Mouse (Mus musculus): ENCODE measurements at regions not wholly inside any gene's neighbourhood (a gene's known extent, or its start where the extent isn't known, plus 50 kb on each side); places are given as distances from the start of the nearest gene placed in this dataset.

- Histone ChIP-seq H3K4me1 (ENCODE audit: control insufficient read depth, insufficient read depth, insufficient read length, low read length) (peaks cover 18% of the 10 kb centered on the region), H3K4me3 (ENCODE audit: insufficient read depth, low read depth, low read length) (no peak overlapping the region), H3K27ac (replicated peaks; ENCODE audit: low read depth, low read length) (no peak overlapping the region)
Observed at GRCm38 (mm10) chr5:148647644-148648043, 95.1 kb upstream of the Ubl3 start.

DNA sequence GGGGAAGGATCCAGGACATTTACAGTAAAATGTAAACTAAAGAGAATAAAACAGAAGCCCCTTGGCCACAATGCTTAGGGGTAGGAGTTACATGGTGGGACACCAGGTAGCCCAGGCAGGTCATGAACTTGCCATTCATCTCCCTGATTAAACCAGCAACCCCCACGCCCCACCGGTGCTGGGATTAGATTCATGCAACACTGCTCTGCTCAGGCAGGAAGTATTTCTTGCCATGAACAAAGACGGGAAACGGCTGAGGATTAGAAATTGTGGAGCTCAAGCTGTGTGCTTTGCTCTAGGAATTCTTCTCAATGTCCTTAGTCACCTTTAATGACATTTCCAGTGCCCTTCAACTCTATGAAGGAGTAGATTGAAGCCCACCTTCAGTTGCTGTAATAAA lies 93.2 kb upstream of the Ubl3 start:
- peak overlapping the region; percentile 65 for H3K27ac ChIP-seq (replicated peaks; ENCODE audit: low read depth, low read length)

DNA sequence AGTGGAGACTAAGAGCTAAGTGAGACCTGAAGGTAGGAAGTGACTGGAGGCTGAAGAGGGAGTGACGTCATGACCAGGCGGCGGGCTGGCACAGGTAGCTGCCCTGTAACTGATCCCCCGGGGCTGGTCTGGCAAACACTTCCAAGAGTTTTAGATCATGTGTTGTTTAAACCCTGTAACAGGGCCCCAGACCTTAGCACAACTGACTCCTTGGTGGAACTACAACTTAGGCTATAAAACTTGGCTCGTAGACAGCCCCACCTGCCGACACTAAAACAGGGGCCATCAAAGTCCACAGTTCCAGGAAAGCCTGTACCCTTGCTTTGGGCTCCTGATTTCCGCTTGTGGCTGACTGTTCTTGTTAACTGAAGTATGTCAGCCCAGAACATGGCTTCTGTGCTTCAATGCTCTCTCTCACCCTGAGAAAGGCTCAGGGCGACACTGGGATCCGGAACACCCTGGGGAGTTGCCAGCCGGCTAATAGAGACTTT lies 92.6 kb upstream of the Ubl3 start:
- Histone ChIP-seq H3K4me1 (ENCODE audit: control insufficient read depth, insufficient read depth, insufficient read length, low read length) (peaks cover 14% of the 10 kb centered on the region), H3K27ac (replicated peaks; ENCODE audit: low read depth, low read length) (peak overlapping the region; percentile 65), H3K4me3 (ENCODE audit: insufficient read depth, low read depth, low read length) (no peak overlapping the region)

More for the DNA sequence above, 93.2 kb upstream of the Ubl3 start:
- Histone ChIP-seq H3K4me1 (ENCODE audit: control insufficient read depth, insufficient read depth, insufficient read length, low read length) (peaks cover 14% of the 10 kb centered on the region), H3K4me3 (ENCODE audit: insufficient read depth, low read depth, low read length) (no peak overlapping the region)

- Histone ChIP-seq H3K4me3 (ENCODE audit: insufficient read depth, low read depth, low read length) (no peak overlapping the region), H3K4me1 (ENCODE audit: control insufficient read depth, insufficient read depth, insufficient read length, low read length) (peaks cover 14% of the 10 kb centered on the region)
Observed at GRCm38 (mm10) chr5:148644345-148644744, 91.8 kb upstream of the Ubl3 start.

GRCm38 (mm10) chr5:148641652-148642395 lies 89.2 kb upstream of the Ubl3 start:
- peaks cover 14% of the 10 kb centered on the region for H3K4me1 ChIP-seq (ENCODE audit: control insufficient read depth, insufficient read depth, insufficient read length, low read length)
- H3K4me3 ChIP-seq (ENCODE audit: insufficient read depth, low read depth, low read length), result no peak overlapping the region
- H3K27ac ChIP-seq (replicated peaks; ENCODE audit: low read depth, low read length), result no peak overlapping the region

More at GRCm38 (mm10) chr5:148644345-148644744, 91.8 kb upstream of the Ubl3 start:
- no peak overlapping the region for H3K27ac ChIP-seq (replicated peaks; ENCODE audit: low read depth, low read length)

GRCm38 (mm10) chr5:148640523-148640922 lies 87.9 kb upstream of the Ubl3 start:
- Histone ChIP-seq H3K4me3 (ENCODE audit: insufficient read depth, low read depth, low read length) (no peak overlapping the region), H3K27ac (replicated peaks; ENCODE audit: low read depth, low read length) (no peak overlapping the region), H3K4me1 (ENCODE audit: control insufficient read depth, insufficient read depth, insufficient read length, low read length) (peaks cover 8% of the 10 kb centered on the region)

DNA sequence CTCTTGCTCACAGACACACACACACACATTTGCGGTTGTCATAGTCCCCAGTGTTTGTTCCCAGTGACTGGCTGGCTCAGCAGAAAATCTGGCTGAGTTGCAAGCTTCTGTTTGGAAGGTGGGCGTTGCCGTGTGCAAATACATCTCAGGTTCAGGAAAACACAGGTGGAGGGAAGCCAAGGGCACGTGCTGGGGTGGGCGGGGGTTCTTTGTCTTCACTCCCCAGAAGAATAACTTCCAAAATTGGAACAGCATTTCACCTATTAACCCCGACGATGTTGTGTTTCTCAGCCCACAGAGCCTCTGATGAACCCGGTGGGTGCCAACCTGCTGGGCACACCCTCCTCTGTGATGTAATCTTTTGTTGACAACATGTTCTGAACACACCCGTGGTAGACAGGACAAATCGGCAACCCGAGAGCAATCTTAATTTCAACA lies 82.3 kb upstream of the Ubl3 start:
- H3K4me3 ChIP-seq (ENCODE audit: insufficient read depth, low read depth, low read length), result no peak overlapping the region
- no peak overlapping the region for H3K27ac ChIP-seq (replicated peaks; ENCODE audit: low read depth, low read length)

GRCm38 (mm10) chr5:148633999-148634398 lies 81.4 kb upstream of the Ubl3 start:
- Histone ChIP-seq H3K4me3 (ENCODE audit: insufficient read depth, low read depth, low read length) (no peak overlapping the region), H3K27ac (replicated peaks; ENCODE audit: low read depth, low read length) (no peak overlapping the region), H3K4me1 (ENCODE audit: control insufficient read depth, insufficient read depth, insufficient read length, low read length) (0 out of 2 replicates have a peak, but pooled peaks cover 3% of the 10 kb centered on the region)

More for the DNA sequence above, 82.3 kb upstream of the Ubl3 start:
- H3K4me1 ChIP-seq (ENCODE audit: control insufficient read depth, insufficient read depth, insufficient read length, low read length), result 0 out of 2 replicates have a peak, but pooled peaks cover 3% of the 10 kb centered on the region

DNA sequence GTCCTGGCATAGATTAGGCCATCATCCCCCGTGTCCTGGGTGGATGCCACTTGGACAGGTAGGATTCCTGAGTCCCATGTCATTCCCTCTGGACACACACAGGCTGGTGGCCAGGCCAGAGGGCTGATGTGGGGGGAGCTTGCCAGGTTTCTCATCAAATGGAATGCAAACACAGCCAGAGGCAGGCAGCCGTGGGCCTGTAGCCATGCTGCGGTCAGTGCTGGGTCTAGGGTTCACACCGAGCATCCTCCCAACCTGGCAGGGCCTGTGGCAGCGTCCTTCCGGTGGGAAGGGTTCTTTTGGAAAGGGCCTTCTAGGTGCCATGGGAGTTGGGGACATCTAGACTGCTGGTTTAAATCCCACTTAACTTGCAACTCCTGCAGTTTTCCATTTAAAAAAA lies 80.7 kb upstream of the Ubl3 start:
- H3K4me1 ChIP-seq (ENCODE audit: control insufficient read depth, insufficient read depth, insufficient read length, low read length), result 0 out of 2 replicates have a peak, but pooled peaks cover 3% of the 10 kb centered on the region
- no peak overlapping the region for H3K27ac ChIP-seq (replicated peaks; ENCODE audit: low read depth, low read length)
- no peak overlapping the region for H3K4me3 ChIP-seq (ENCODE audit: insufficient read depth, low read depth, low read length)

DNA sequence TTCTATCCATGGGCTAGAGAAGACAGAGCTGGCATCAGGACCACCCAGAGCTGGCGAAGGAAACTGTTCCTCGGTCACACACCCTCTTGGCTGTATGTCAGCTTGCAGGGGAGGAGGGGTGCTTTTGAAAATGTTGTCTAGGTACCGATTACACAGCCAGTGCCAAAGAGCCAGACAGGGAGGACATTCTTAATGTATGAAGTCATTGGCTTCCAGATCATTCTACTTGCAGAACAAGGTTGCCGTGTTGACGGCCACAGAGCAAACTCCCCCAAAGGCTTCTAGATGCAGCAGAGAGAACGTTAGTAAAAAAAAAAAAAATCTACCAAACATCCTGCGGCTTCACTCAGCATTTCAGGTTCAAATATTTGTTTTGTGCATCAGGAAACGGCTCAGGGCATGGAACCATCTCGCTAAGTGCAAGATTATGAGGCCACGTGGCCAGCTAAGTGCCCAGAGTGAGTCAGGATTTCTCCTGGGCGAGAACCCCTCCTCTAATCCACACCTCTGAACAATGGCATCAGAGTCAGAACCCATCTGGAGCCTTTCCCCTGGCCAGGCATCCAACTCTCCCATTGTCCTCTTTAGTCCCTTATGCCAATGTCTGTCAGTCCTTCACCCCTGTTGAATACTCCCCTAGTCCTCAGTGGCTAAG lies 80.1 kb upstream of the Ubl3 start:
- no peak overlapping the region for H3K4me3 ChIP-seq (ENCODE audit: insufficient read depth, low read depth, low read length)
- 0 out of 2 replicates have a peak, but pooled peaks cover 3% of the 10 kb centered on the region for H3K4me1 ChIP-seq (ENCODE audit: control insufficient read depth, insufficient read depth, insufficient read length, low read length)
- H3K27ac ChIP-seq (replicated peaks; ENCODE audit: low read depth, low read length), result no peak overlapping the region

DNA sequence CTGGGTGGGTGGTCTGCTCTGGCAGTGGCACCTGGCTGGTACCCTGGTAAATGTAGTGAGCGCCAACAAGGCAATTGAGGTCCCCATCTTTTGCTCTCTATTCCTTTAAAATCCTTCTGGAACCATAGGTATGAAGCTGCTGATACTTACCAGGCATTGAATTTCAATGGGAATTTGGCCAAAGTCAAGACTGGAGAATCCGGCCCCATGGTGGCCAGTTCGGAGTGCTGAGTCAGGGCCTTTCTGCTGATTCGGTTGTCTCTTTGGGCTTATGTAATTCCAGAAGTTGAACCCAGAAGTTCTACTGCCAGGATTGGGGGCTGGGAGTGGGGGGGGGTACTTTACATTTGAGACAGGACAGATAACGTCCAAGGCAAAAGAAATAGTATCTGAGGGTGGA lies 79.0 kb upstream of the Ubl3 start:
- Histone ChIP-seq H3K4me1 (ENCODE audit: control insufficient read depth, insufficient read depth, insufficient read length, low read length) (0 out of 2 replicates have a peak, but pooled peaks cover 3% of the 10 kb centered on the region), H3K4me3 (ENCODE audit: insufficient read depth, low read depth, low read length) (no peak overlapping the region), H3K27ac (replicated peaks; ENCODE audit: low read depth, low read length) (no peak overlapping the region)

- Histone ChIP-seq H3K4me3 (ENCODE audit: insufficient read depth, low read depth, low read length) (no peak overlapping the region), H3K4me1 (ENCODE audit: control insufficient read depth, insufficient read depth, insufficient read length, low read length) (no peaks in the 10 kb centered on the region), H3K27ac (replicated peaks; ENCODE audit: low read depth, low read length) (no peak overlapping the region)
Observed at GRCm38 (mm10) chr5:148626014-148626413, 73.4 kb upstream of the Ubl3 start.

DNA sequence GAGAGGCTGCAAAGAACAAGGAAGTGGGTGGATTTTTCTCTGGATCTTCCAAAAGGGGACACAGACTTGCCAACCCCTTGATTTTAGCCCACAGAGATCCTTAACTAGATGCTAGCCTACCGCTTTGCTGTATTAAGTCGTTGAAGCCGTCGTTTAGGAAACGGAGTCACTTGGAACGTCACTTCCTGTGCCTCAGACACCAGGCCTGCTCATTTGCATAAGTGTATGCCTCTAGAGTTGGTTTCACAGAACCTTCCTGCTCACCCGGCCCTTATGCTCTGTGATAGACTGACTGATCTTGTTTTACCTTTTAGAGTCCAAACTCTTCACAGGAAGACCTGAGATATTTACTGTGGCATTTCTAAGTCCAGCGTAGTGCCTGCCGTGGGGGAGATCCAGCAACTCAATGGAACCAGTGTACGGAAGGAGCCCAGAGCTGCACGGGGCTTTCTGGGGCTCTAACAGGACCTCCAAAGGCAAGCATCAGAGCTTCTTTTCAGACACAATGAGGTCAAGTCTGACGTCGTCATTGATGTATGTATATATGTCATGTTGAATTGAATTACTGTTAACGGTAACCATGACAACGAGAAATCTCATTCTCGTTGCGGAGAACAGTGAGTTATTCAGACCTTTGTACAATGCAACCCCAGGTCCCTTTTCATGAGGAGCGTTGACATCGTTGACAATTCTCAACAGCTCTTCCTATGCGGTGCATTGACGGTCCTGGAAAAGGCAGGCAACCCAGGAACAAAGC lies 72.2 kb upstream of the Ubl3 start:
- Histone ChIP-seq H3K4me1 (ENCODE audit: control insufficient read depth, insufficient read depth, insufficient read length, low read length) (no peaks in the 10 kb centered on the region), H3K27ac (replicated peaks; ENCODE audit: low read depth, low read length) (no peak overlapping the region), H3K4me3 (ENCODE audit: insufficient read depth, low read depth, low read length) (no peak overlapping the region)

- Histone ChIP-seq H3K4me3 (ENCODE audit: insufficient read depth, low read depth, low read length) (no peak overlapping the region), H3K4me1 (ENCODE audit: control insufficient read depth, insufficient read depth, insufficient read length, low read length) (no peaks in the 10 kb centered on the region), H3K27ac (replicated peaks; ENCODE audit: low read depth, low read length) (no peak overlapping the region)
Observed at GRCm38 (mm10) chr5:148620895-148621786, 68.6 kb upstream of the Ubl3 start.

All from brown adipose tissue, adult 24 weeks (tissue).